Mouse (Mus musculus): ENCODE data around the gene Efna1. TPM values are rescaled to one million over a fixed set of nuclear protein-coding genes. Genes with fewer than 3 reads are reported as not detected.

Efna1 gene
- polyA plus RNA-seq, 1 experiment: 5.3 TPM

DNA sequence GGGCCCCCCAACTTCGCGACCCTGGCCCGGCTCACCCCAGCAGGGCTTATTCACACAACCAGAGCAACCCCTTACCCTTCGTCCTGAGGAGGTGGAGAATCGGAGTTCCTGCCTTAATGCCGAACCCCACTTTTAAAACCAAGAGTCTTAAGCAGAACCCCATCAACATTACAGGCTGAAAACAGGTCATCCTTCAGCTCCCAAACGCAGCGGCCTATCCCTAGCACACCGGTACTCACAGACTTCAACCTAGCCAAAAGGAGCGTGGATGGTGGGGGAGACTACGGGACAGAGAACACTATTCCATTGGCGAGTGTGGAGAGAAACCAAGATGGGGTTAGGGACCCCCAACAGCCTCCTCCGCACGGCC is 41.2 kb upstream of the Efna1 start:
- WGBS: 4% methylated on average over 14 of the region's 14 CpGs
- H3K27me3 ChIP-seq (ENCODE audit: control insufficient read depth, insufficient read depth, low read length): peaks cover 38% of the 10 kb centered on the region
- DNase-seq (ENCODE audit: low read depth in 1 of 2, low spot score in 2 of 2): no peak
- no peak overlapping the region for H3K27ac ChIP-seq (ENCODE audit: insufficient read depth, low read length)
- TF ChIP-seq CTCF (IDR thresholded peaks at IDR 0.05; ENCODE audit: extremely low read depth, insufficient read depth, insufficient read length, insufficient replicate concordance) (no peak), POLR2A (IDR thresholded peaks at IDR 0.05; ENCODE audit: low read depth, low read length) (no peak)
- H3K36me3 ChIP-seq (ENCODE audit: control insufficient read depth, insufficient read depth, low read length): no peaks in the 10 kb centered on the region
- peaks cover 22% of the 10 kb centered on the region for H3K4me1 ChIP-seq (ENCODE audit: control insufficient read depth, insufficient read depth, insufficient read length)
- peak overlapping the region; percentile 24; the same call in 1 of the 2 replicates for H3K4me3 ChIP-seq (ENCODE audit: extremely low read depth, insufficient read depth, insufficient read length)

DNA sequence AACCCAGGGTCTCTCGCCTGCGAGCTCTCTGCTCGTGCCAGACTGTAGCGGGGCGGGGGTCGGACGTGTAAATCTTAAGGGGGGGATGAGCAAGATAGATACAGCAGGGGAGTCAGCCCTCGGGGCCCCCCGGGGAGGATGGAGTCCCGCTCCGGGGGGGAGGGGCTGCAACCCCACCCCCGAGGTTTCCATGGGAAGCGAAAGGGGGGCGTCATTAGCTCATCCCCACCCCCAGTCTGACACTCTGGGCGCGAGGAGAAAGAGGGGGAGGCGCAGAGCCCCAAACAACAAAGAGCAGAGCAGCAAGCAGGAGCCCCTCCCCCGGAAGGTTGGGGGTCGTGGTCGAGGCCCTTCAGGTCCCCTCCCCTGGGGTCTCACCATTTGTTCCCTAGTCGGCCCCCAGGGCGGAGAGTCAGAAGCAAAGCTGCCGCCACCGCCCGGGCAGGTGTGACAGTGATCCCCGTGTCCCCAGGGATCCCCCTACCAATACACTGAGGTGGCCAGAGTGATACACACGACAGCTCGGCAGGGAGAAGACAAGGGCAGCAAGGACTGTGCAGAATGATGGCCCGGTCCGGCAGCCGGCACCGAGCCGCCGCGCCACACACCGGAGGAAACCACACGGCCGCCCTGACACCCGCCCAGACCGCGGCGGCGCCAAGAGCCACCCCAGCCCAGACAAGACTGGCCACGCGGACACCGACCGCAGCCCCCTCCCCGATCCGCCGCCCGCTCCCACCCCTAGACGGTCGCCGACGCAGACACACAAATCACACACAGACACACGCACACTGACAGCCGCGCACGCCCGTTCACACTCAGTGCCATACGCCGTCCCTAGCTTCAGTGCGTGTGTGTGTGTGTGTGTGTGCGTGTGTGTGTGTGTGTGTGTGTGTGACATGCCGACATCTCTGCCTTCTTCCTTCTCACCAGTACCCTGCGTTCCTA is 40.5 kb upstream of the Efna1 start:
- TF ChIP-seq POLR2A (IDR thresholded peaks at IDR 0.05; ENCODE audit: low read depth, low read length) (no peak), CTCF (IDR thresholded peaks at IDR 0.05; ENCODE audit: extremely low read depth, insufficient read depth, insufficient read length, insufficient replicate concordance) (no peak)
- Histone ChIP-seq H3K27ac (ENCODE audit: insufficient read depth, low read length) (no peak overlapping the region), H3K27me3 (ENCODE audit: control insufficient read depth, insufficient read depth, low read length) (peaks cover 38% of the 10 kb centered on the region), H3K4me3 (ENCODE audit: extremely low read depth, insufficient read depth, insufficient read length) (peak overlapping the region; percentile 17; the same call in 1 of the 2 replicates), H3K36me3 (ENCODE audit: control insufficient read depth, insufficient read depth, low read length) (no peaks in the 10 kb centered on the region), H3K4me1 (ENCODE audit: control insufficient read depth, insufficient read depth, insufficient read length) (peaks cover 22% of the 10 kb centered on the region)
- 2% methylated on average over 66 of the region's 66 CpGs for WGBS
- DNase-seq (ENCODE audit: low read depth in 1 of 2, low spot score in 2 of 2): no peak

DNA sequence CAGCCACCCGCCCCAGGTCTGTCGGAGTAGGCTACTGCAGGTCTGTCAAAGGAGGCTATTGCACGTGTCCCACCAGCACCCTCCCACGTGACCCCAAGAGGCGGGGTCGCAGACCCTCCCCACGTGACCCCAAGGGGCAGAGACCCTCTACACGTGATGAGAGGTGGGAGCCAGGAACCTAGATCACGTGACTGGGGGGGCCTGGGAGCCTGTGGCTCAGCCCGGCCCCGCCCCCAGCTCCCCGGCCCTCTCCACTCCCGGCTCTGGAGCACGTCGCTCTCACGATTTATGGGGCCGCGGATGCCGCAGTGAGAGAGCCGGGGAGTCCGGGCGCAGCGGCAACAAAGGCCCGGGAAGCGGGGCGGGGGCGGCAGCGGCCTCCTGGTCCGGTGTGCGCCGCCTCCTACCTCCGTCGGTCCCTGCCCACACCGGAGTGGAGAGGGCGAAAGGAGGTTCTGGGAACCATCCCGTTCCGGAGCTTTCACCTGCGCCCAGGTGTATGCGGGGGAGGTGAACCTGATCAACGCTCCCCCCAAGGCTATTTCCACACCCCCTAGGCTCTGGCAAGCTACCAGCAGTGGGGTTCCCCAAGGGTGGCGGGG is 39.7 kb upstream of the Efna1 start:
- no peak for DNase-seq (ENCODE audit: low read depth in 1 of 2, low spot score in 2 of 2)
- TF ChIP-seq POLR2A (IDR thresholded peaks at IDR 0.05; ENCODE audit: low read depth, low read length): no peak
- no peak for TF ChIP-seq CTCF (IDR thresholded peaks at IDR 0.05; ENCODE audit: extremely low read depth, insufficient read depth, insufficient read length, insufficient replicate concordance)
- H3K27ac ChIP-seq (ENCODE audit: insufficient read depth, low read length): no peak overlapping the region
- 2% methylated on average over 41 of the region's 41 CpGs for WGBS
- H3K4me1 ChIP-seq (ENCODE audit: control insufficient read depth, insufficient read depth, insufficient read length): peaks cover 22% of the 10 kb centered on the region
- no peaks in the 10 kb centered on the region for H3K36me3 ChIP-seq (ENCODE audit: control insufficient read depth, insufficient read depth, low read length)
- no peak overlapping the region for H3K4me3 ChIP-seq (ENCODE audit: extremely low read depth, insufficient read depth, insufficient read length)
- peaks cover 39% of the 10 kb centered on the region for H3K27me3 ChIP-seq (ENCODE audit: control insufficient read depth, insufficient read depth, low read length)

DNA sequence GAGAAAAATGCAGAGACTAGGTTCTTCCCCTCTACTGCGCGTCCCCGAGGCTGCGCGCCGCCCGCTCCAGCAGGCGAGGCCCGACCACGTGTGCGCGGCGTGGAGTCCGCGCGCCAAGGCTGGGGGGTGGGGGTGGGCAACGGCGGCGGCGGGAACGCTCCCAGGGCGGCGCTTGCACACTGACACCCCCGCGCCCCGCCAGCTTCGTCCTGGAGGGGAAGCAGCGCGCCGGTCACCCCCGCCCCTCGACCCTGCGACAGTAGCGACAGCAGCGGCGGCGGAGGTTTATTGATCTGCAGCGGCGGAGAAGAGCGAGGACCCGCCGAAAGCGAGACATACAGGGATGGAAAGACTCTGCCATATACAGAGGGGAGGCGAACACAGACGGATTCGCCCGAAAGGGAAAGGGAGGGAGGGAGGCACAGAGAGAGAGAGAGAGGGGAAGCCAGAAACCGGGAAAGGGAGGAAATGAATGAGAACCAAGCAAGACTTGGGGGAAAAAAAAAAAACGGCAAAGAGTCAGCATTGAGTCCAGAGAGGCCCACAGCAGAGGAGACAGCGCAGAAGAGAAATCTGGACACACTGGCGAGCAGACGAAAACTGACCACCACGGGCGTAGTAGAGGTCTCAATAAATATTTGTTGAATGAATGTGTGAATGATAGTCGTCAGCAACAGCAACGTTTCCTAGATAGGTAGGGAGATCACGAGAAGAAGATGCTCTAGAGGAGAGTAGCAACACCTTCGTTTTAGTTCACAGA is 38.8 kb upstream of the Efna1 start:
- TF ChIP-seq POLR2A (IDR thresholded peaks at IDR 0.05; ENCODE audit: low read depth, low read length) (no peak), CTCF (IDR thresholded peaks at IDR 0.05; ENCODE audit: extremely low read depth, insufficient read depth, insufficient read length, insufficient replicate concordance) (no peak)
- no peak for DNase-seq (ENCODE audit: low read depth in 1 of 2, low spot score in 2 of 2)
- Histone ChIP-seq H3K27me3 (ENCODE audit: control insufficient read depth, insufficient read depth, low read length) (peaks cover 39% of the 10 kb centered on the region), H3K36me3 (ENCODE audit: control insufficient read depth, insufficient read depth, low read length) (no peaks in the 10 kb centered on the region), H3K27ac (ENCODE audit: insufficient read depth, low read length) (no peak overlapping the region), H3K4me1 (ENCODE audit: control insufficient read depth, insufficient read depth, insufficient read length) (peaks cover 27% of the 10 kb centered on the region), H3K4me3 (ENCODE audit: extremely low read depth, insufficient read depth, insufficient read length) (no peak overlapping the region)
- WGBS: 5% methylated on average over 58 of the region's 58 CpGs

DNA sequence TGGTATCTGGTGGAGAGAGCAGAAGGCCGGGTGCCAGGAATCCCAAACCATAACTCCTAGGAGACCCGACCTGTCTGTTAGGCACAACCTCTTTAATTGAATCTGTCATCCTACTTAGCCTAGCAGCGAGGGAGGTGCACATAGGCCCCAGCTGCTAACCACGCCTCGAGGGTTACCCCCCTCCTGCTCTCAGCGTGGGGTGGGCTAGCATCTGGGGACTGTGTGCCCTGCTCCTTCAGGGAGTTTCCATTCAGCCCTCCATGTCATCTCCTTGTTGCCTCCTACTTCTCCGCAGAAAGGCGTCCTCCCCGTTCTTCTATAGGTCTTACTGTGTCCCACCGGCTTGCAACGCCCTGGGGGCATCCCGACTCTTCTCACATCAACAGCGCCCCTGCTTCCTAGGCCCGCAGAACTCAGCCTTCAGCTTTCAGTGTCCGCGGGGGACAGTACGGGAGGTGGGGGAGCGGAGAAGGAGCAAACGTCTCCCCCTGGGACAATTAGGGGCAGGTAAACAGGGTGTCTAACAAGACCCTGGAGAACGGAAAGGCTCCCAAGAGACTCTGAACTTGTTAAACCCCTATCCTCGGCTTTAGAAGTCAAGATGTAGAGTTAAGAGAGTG is 38.1 kb upstream of the Efna1 start:
- H3K4me3 ChIP-seq (ENCODE audit: extremely low read depth, insufficient read depth, insufficient read length): no peak overlapping the region
- TF ChIP-seq CTCF (IDR thresholded peaks at IDR 0.05; ENCODE audit: extremely low read depth, insufficient read depth, insufficient read length, insufficient replicate concordance): no peak
- TF ChIP-seq POLR2A (IDR thresholded peaks at IDR 0.05; ENCODE audit: low read depth, low read length): no peak
- peaks cover 27% of the 10 kb centered on the region for H3K4me1 ChIP-seq (ENCODE audit: control insufficient read depth, insufficient read depth, insufficient read length)
- 26% methylated on average over 21 of the region's 21 CpGs for WGBS
- H3K36me3 ChIP-seq (ENCODE audit: control insufficient read depth, insufficient read depth, low read length): no peaks in the 10 kb centered on the region
- no peak for DNase-seq (ENCODE audit: low read depth in 1 of 2, low spot score in 2 of 2)
- no peak overlapping the region for H3K27ac ChIP-seq (ENCODE audit: insufficient read depth, low read length)
- H3K27me3 ChIP-seq (ENCODE audit: control insufficient read depth, insufficient read depth, low read length): peaks cover 37% of the 10 kb centered on the region

DNA sequence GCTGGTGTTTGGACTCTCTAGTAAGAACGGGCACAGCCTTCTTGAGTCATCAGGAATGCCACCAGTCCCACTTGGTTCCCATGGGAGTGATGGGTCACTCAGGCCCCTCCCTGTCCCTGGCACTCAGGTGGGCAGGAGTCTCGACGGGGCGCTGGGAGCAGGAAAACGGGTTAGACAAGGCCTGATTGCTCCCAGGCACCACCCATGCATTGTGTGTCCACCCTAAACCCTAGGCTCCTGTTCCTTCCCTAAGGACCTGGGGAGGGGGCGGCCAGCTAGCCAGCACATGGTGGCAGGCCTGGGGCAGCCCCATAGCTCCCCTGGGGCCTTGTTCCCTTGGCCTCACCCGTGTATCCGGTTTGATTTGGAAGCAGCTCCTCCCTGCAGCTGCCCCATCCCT is 37.4 kb upstream of the Efna1 start:
- TF ChIP-seq CTCF (IDR thresholded peaks at IDR 0.05; ENCODE audit: extremely low read depth, insufficient read depth, insufficient read length, insufficient replicate concordance) (no peak), POLR2A (IDR thresholded peaks at IDR 0.05; ENCODE audit: low read depth, low read length) (no peak)
- DNase-seq (ENCODE audit: low read depth in 1 of 2, low spot score in 2 of 2): no peak
- Histone ChIP-seq H3K36me3 (ENCODE audit: control insufficient read depth, insufficient read depth, low read length) (no peaks in the 10 kb centered on the region), H3K4me3 (ENCODE audit: extremely low read depth, insufficient read depth, insufficient read length) (no peak overlapping the region), H3K4me1 (ENCODE audit: control insufficient read depth, insufficient read depth, insufficient read length) (peaks cover 27% of the 10 kb centered on the region), H3K27ac (ENCODE audit: insufficient read depth, low read length) (no peak overlapping the region), H3K27me3 (ENCODE audit: control insufficient read depth, insufficient read depth, low read length) (peaks cover 37% of the 10 kb centered on the region)
- 85% methylated on average over 8 of the region's 8 CpGs for WGBS
